Mouse (Mus musculus) myocyte (in vitro differentiated cells): ENCODE results near the gene Mrpl2. TPM values are rescaled to one million over a fixed set of nuclear protein-coding genes. Genes with fewer than 3 reads are reported as not detected.

Source experiments
- H3K27me3 ChIP-seq: one replicate; pipeline ENCODE4 v1.6.1; 2011; ENCODE audit not compliant: control insufficient read depth, insufficient read depth, insufficient read length
- H3K36me3 ChIP-seq: one replicate; pipeline ENCODE4 v1.6.1; 2011; ENCODE audit not compliant: control insufficient read depth, insufficient read depth
- H3K4me2 ChIP-seq: one replicate; pipeline ENCODE4 v1.6.1; 2011; ENCODE audit warnings: low read depth, control low read depth
- H3K4me3 ChIP-seq: one replicate; pipeline ENCODE4 v1.5.1; 2011; ENCODE audit warnings: mild to moderate bottlenecking, control low read depth, moderate library complexity
- H3K79me2 ChIP-seq: one replicate; pipeline ENCODE4 v1.6.1; 2011; ENCODE audit not compliant: control insufficient read depth, insufficient read depth
- H3ac ChIP-seq: one replicate; pipeline ENCODE4 v1.6.1; 2011; ENCODE audit not compliant: control insufficient read depth, insufficient read length
- CEBPB ChIP-seq: IDR thresholded peaks from 2 replicates; pipeline ENCODE4 v1.6.1; 2011; ENCODE audit warnings: mild to moderate bottlenecking, moderate library complexity; ENCODE audit not compliant: poor library complexity, insufficient read depth, severe bottlenecking
- E2F4 ChIP-seq: IDR thresholded peaks from one replicate; pipeline ENCODE4 v1.6.1; 2011; ENCODE audit warnings: mild to moderate bottlenecking, control low read depth, moderate library complexity; ENCODE audit not compliant: insufficient read depth
- MAX ChIP-seq: IDR thresholded peaks from one replicate; pipeline ENCODE4 v1.6.1; 2011; ENCODE audit warnings: low read depth, mild to moderate bottlenecking, control low read depth
- MYOD1 ChIP-seq, 3 experiments: IDR thresholded peaks; one replicate each; pipeline ENCODE4 v1.6.1; 2011; ENCODE audit warnings: control low read depth in 2 of 3, low read depth in 2 of 3, mild to moderate bottlenecking in 2 of 3, moderate library complexity in 1 of 3; ENCODE audit not compliant: insufficient read length in 2 of 3, control insufficient read depth in 1 of 3
- MYOG ChIP-seq, 3 experiments: IDR thresholded peaks; one replicate each; pipeline ENCODE4 v1.6.1; 2011; ENCODE audit warnings: control low read depth in 2 of 3, low read depth in 2 of 3, mild to moderate bottlenecking in 2 of 3; ENCODE audit not compliant: insufficient read length in 2 of 3, control insufficient read depth in 1 of 3, insufficient read depth in 1 of 3
- POLR2A ChIP-seq: IDR thresholded peaks from one replicate; pipeline ENCODE4 v1.6.1; 2011; ENCODE audit warnings: low read depth, mild to moderate bottlenecking, control low read depth, moderate library complexity; ENCODE audit not compliant: insufficient read length
- POLR2AphosphoS2 ChIP-seq: IDR thresholded peaks from one replicate; pipeline ENCODE4 v1.6.1; 2011; ENCODE audit warnings: low read depth, control low read depth; ENCODE audit not compliant: insufficient read length
- REST ChIP-seq: IDR thresholded peaks from one replicate; pipeline ENCODE4 v1.6.1; 2011; ENCODE audit warnings: mild to moderate bottlenecking, control low read depth, moderate library complexity; ENCODE audit not compliant: insufficient read depth, insufficient read length
- SRF ChIP-seq: IDR thresholded peaks from one replicate; pipeline ENCODE4 v1.6.1; 2011; ENCODE audit warnings: low read depth; ENCODE audit not compliant: control insufficient read depth, insufficient read length
- TCF12 ChIP-seq: IDR thresholded peaks from one replicate; pipeline ENCODE4 v1.6.1; 2011; ENCODE audit warnings: mild to moderate bottlenecking, control low read depth; ENCODE audit not compliant: poor library complexity, insufficient read depth, severe bottlenecking
- TCF3 ChIP-seq: IDR thresholded peaks from one replicate; pipeline ENCODE4 v1.6.1; 2011; ENCODE audit warnings: low read depth, control low read depth; ENCODE audit not compliant: insufficient read length
- USF1 ChIP-seq: IDR thresholded peaks from one replicate; pipeline ENCODE4 v1.6.1; 2011; ENCODE audit warnings: low read depth, mild to moderate bottlenecking, control low read depth, moderate library complexity
- polyA plus RNA-seq: library from polyadenylated mRNA; unstranded; fragments of >200 nt; fragmentation: generic; extraction: Trizol; gene quantifications from one replicate; pipeline ENCODE4 v1.2.1, GENCODE M21; 2012; ENCODE audit warnings: missing spikeins

Mrpl2 gene
- polyA plus RNA-seq, 1 experiment = 248 TPM

DNA sequence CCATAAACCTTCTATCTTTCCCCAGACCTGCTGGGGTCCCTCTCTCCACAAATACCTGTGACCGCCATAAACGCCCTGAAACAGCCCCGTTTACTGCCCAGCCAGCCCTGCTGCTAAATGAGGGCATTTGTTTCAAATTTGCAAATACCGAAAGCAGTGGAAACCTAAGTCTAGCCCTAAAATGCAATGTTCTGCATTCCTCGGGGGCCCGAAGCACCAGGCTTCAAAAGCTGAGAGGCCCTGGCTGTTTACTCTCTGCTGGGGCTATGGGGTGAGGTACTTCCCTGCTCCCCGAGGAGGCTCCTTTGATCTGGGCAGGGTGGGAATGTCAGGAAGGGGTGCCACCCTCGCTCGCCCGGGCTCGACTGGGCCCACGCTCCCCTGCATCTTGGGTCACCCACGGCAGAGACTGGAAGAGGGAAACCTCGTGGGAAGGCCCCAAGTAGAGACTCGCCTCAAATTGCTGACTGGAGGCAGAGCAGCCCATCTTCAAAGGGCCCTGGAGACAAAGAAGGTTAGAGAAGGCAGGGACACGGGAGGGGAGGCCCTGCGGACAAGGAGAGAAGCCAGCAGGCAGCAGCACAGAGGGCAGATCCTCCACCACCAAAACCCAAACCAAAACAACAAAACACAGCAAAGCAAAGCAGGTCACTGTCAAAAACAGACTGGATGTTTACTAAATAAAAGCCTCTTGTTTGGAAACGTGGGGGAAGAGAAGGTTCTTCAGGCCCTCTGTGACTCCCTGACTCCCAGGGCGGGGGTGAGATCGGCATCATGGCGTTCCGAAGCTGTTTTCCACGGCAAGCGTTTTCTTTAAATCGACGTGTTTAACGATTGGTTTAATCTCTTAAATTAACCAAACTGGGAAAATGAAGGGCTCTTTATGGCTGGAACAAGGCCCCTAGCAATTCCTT is 27.0 kb upstream of the Mrpl2 start:
- H3K79me2 ChIP-seq = peaks cover 6% of the 10 kb centered on the region

DNA sequence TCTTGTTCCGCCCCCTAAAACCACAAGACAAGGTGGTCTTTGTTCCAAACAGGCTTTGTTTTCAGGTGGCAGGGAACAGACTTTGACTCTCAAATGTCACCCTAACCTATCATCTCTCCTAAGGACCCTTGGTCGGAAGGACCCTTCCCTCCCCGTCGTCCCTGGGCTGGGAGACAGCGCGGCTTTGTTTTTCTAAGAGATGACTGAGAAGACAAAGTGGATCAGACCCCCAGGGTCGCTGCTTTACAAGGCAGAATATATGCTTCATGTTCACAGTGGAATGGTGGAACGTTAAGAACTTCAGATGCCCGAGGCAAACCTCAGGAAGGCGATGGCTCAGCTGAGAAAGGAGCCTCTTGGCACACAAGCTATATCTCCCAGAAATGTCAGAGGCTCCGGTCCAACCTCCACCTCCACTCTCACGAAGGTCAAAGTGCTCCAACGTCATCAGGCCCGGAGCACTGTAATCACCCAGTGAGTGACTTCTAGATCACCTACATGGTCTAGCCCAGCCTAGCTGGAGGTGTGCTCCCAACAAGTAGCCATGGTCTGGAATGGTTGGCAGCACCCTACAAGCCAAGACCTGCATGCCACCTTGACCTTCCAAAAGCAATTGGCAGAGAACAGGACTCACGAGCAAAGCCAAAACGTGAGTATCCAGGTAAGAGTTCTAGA is 26.2 kb upstream of the Mrpl2 start:
- peaks cover 6% of the 10 kb centered on the region for H3K79me2 ChIP-seq
- no peak overlapping the region for H3ac ChIP-seq
- no peaks in the 10 kb centered on the region for H3K36me3 ChIP-seq
- TF ChIP-seq MAX (no peak), E2F4 (no peak), CEBPB (no peak), MYOD1 (IDR thresholded peaks at IDR 0.05; ENCODE audit: control insufficient read depth in 1 of 3, insufficient read length in 2 of 3, low read depth in 2 of 3) (no peak), TCF12 (no peak), MYOG (IDR thresholded peaks at IDR 0.05; ENCODE audit: control insufficient read depth in 1 of 3, insufficient read depth in 1 of 3, insufficient read length in 2 of 3, low read depth in 2 of 3) (no peak), POLR2AphosphoS2 (no peak), POLR2A (no peak), REST (no peak), USF1 (no peak), SRF (no peak), TCF3 (no peak)
- no peak overlapping the region for H3K4me2 ChIP-seq
- no peak overlapping the region for H3K4me3 ChIP-seq
- no peaks in the 10 kb centered on the region for H3K27me3 ChIP-seq

More for the DNA sequence above, 27.0 kb upstream of the Mrpl2 start:
- Histone ChIP-seq H3K36me3 (no peaks in the 10 kb centered on the region), H3ac (no peak overlapping the region), H3K27me3 (no peaks in the 10 kb centered on the region), H3K4me3 (no peak overlapping the region), H3K4me2 (no peak overlapping the region)
- no peak for TF ChIP-seq CEBPB
- TF ChIP-seq E2F4 = no peak
- TF ChIP-seq USF1 = no peak
- TF ChIP-seq TCF3 = no peak
- no peak for TF ChIP-seq SRF
- no peak for TF ChIP-seq POLR2AphosphoS2
- TF ChIP-seq POLR2A = no peak
- no peak for TF ChIP-seq REST
- no peak for TF ChIP-seq MAX
- no peak for TF ChIP-seq TCF12
- TF ChIP-seq MYOD1 (IDR thresholded peaks at IDR 0.05; ENCODE audit: control insufficient read depth in 1 of 3, insufficient read length in 2 of 3, low read depth in 2 of 3) = no peak

DNA sequence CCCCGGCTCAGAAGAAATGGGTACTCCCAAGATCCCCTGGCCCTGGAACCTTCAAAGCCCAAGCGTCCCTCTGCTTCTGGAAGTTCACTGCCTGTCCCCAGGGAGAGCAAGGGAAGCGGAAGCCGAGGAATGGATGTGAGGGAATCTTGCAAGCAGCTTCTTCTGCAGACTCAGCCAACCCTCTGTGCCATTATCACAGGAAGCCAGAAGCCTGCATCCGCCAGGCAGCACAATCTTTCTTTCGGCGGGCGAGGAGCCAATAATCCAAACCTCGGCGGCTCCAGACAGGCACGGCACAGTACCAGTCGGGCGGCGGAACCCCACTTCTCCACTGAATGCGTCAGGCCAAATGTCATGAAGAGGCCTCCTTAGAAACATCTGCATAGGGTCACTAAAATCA is 24.7 kb upstream of the Mrpl2 start:
- no peaks in the 10 kb centered on the region for H3K36me3 ChIP-seq
- H3K79me2 ChIP-seq = peaks cover 10% of the 10 kb centered on the region
- no peak overlapping the region for H3ac ChIP-seq
- no peaks in the 10 kb centered on the region for H3K27me3 ChIP-seq
- H3K4me3 ChIP-seq = no peak overlapping the region
- no peak for TF ChIP-seq TCF3
- TF ChIP-seq USF1 = no peak
- no peak for TF ChIP-seq E2F4
- TF ChIP-seq MYOG (IDR thresholded peaks at IDR 0.05; ENCODE audit: control insufficient read depth in 1 of 3, insufficient read depth in 1 of 3, insufficient read length in 2 of 3, low read depth in 2 of 3) = no peak
- TF ChIP-seq REST = no peak
- TF ChIP-seq POLR2AphosphoS2 = no peak
- no peak for TF ChIP-seq CEBPB
- no peak for TF ChIP-seq MYOD1 (IDR thresholded peaks at IDR 0.05; ENCODE audit: control insufficient read depth in 1 of 3, insufficient read length in 2 of 3, low read depth in 2 of 3)
- no peak for TF ChIP-seq TCF12
- TF ChIP-seq POLR2A = no peak
- TF ChIP-seq MAX = no peak
- TF ChIP-seq SRF = no peak
- H3K4me2 ChIP-seq = no peak overlapping the region

DNA sequence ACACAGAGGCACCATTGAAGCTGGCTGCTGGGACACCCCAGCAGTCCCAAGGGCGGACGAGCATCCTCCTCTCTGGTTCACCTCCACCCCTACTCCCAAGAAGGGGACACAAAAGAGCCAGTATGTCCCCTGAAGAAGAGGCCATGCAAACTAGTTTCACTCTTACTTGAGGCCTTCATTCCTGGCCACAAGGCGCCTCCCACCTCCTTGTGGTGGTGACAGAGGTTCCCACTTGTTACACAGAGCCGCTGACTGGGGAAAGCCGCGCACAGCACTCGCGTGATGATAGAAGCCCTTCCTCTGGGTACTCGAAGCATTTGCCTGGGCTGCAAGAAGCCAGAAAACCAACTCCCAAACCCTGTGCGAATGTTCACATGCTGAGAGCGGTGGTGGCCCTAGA is 23.8 kb upstream of the Mrpl2 start:
- Histone ChIP-seq H3K79me2 (peaks cover 10% of the 10 kb centered on the region), H3K4me2 (no peak overlapping the region), H3K4me3 (no peak overlapping the region), H3K27me3 (no peaks in the 10 kb centered on the region), H3ac (no peak overlapping the region), H3K36me3 (no peaks in the 10 kb centered on the region)
- TF ChIP-seq MYOD1 (IDR thresholded peaks at IDR 0.05; ENCODE audit: control insufficient read depth in 1 of 3, insufficient read length in 2 of 3, low read depth in 2 of 3) (no peak), CEBPB (no peak), MYOG (IDR thresholded peaks at IDR 0.05; ENCODE audit: control insufficient read depth in 1 of 3, insufficient read depth in 1 of 3, insufficient read length in 2 of 3, low read depth in 2 of 3) (no peak), POLR2AphosphoS2 (no peak), TCF3 (no peak), TCF12 (no peak), E2F4 (no peak), SRF (no peak), USF1 (no peak), POLR2A (no peak), REST (no peak), MAX (no peak)
